Mouse (Mus musculus): Measurements from ENCODE around the gene Mfsd14a. TPM values are rescaled to one million over a fixed set of nuclear protein-coding genes. Genes with fewer than 3 reads are reported as not detected.

Mfsd14a gene
- total RNA-seq, 1 experiment: 117 TPM

DNA sequence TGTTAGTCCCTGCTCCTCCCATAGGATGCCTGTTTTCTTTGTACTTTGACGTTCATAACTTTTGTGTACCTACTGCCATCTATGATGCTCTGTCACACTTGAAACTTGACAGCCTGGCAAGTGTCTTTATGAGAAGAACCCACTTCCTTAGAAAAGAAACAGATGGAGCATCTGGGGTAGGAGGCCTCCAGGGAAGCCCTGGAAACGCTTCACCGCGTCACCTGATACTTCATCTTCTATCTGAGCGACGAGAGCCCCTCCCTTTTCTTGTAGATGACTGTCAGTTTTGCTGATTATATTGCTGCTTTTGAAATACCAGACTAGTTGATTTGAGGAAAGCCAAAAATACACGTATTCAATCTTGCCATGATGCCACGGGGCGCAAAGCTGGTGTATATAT is 57.9 kb downstream of the Mfsd14a start:
- Histone ChIP-seq H3K9me3 (ENCODE audit: control insufficient read depth, insufficient read depth, low read depth, low read length) (no peaks in the 10 kb centered on the region), H3K4me1 (ENCODE audit: control insufficient read depth in 2 of 2, insufficient read depth in 2 of 2, low read length in 2 of 2, poor library complexity in 1 of 2) (0 out of 4 replicates have a peak, but pooled peaks cover 2% of the 10 kb centered on the region in 2 experiments), H3K9ac (ENCODE audit: insufficient read depth, low read depth, low read length, poor library complexity, severe bottlenecking) (no peak overlapping the region), H3K27ac (ENCODE audit: insufficient read depth, low read depth, low read length, poor library complexity, severe bottlenecking) (no peak overlapping the region), H3K36me3 (ENCODE audit: control insufficient read depth, insufficient read depth, low read length, poor library complexity, severe bottlenecking) (peaks cover 2% of the 10 kb centered on the region), H3K4me3 (ENCODE audit: insufficient read depth in 1 of 2, low read depth in 1 of 2, low read length in 2 of 2, poor library complexity in 1 of 2, severe bottlenecking in 1 of 2) (no peak overlapping the region)
- in situ Hi-C loops (cut with MboI; ENCODE audit: low sequenced_read_pairs in 2 of 2, unreplicated experiment in 2 of 2): no loop called here
- TF ChIP-seq ZC3H11A (IDR thresholded peaks at IDR 0.05; ENCODE audit: borderline replicate concordance, low read depth, low read length) (no peak), HCFC1 (IDR thresholded peaks at IDR 0.05; ENCODE audit: borderline replicate concordance, insufficient read depth, low read length) (no peak), MAFK (IDR thresholded peaks at IDR 0.05; ENCODE audit: insufficient read depth, low read depth, low read length) (no peak), ZNF384 (IDR thresholded peaks at IDR 0.05; ENCODE audit: low read depth, low read length) (no peak), CHD2 (IDR thresholded peaks at IDR 0.05; ENCODE audit: low read depth, low read length) (no peak)
- DNase-seq (ENCODE audit: low read depth, low spot score): no peak

GRCm38 (mm10) chr3:116601781-116602180 is 60.7 kb downstream of the Mfsd14a start:
- Histone ChIP-seq H3K9me3 (ENCODE audit: control insufficient read depth, insufficient read depth, low read depth, low read length) (no peaks in the 10 kb centered on the region), H3K36me3 (ENCODE audit: control insufficient read depth, insufficient read depth, low read length, poor library complexity, severe bottlenecking) (no peaks in the 10 kb centered on the region; the same call in 1 of the 2 replicates), H3K4me3 (ENCODE audit: insufficient read depth in 1 of 2, low read depth in 1 of 2, low read length in 2 of 2, poor library complexity in 1 of 2, severe bottlenecking in 1 of 2) (no peak overlapping the region), H3K9ac (ENCODE audit: insufficient read depth, low read depth, low read length, poor library complexity, severe bottlenecking) (no peak overlapping the region), H3K27ac (ENCODE audit: insufficient read depth, low read depth, low read length, poor library complexity, severe bottlenecking) (no peak overlapping the region), H3K4me1 (ENCODE audit: control insufficient read depth in 2 of 2, insufficient read depth in 2 of 2, low read length in 2 of 2, poor library complexity in 1 of 2) (peaks cover 2 to 3% of the 10 kb centered on the region in 2 experiments; a peak in 1 of 4 replicates)
- no peak for TF ChIP-seq ZC3H11A (IDR thresholded peaks at IDR 0.05; ENCODE audit: borderline replicate concordance, low read depth, low read length)
- TF ChIP-seq MAFK (IDR thresholded peaks at IDR 0.05; ENCODE audit: insufficient read depth, low read depth, low read length): peak; percentile 94
- in situ Hi-C loops (cut with MboI; ENCODE audit: low sequenced_read_pairs in 2 of 2, unreplicated experiment in 2 of 2): no loop called here
- no peak for DNase-seq (ENCODE audit: low read depth, low spot score)

DNA sequence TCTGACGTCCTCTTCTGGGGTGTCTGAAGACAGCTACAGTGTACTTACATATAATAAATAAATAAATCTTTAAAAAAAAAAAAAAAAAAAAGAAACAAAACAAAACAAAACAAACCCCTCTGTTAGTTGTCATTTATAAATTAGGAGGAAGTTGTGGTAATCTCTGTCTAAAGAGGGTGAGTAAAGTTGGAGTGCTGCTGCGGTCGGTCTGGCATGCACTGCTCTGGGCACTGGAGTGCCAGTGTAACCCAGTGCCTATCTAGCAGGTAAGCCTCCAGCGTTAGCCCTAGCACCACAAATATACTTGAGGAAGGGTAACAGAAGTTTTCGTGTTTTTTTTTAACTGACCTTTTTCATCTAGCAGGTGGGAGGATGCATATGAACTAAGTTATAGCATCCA is 61.5 kb downstream of the Mfsd14a start:
- Histone ChIP-seq H3K9me3 (ENCODE audit: control insufficient read depth, insufficient read depth, low read depth, low read length) (no peaks in the 10 kb centered on the region), H3K36me3 (ENCODE audit: control insufficient read depth, insufficient read depth, low read length, poor library complexity, severe bottlenecking) (no peaks in the 10 kb centered on the region; the same call in 1 of the 2 replicates), H3K9ac (ENCODE audit: insufficient read depth, low read depth, low read length, poor library complexity, severe bottlenecking) (no peak overlapping the region), H3K4me1 (ENCODE audit: control insufficient read depth in 2 of 2, insufficient read depth in 2 of 2, low read length in 2 of 2, poor library complexity in 1 of 2) (peaks cover 2 to 3% of the 10 kb centered on the region in 2 experiments; a peak in 2 of 4 replicates), H3K4me3 (ENCODE audit: insufficient read depth in 1 of 2, low read depth in 1 of 2, low read length in 2 of 2, poor library complexity in 1 of 2, severe bottlenecking in 1 of 2) (no peak overlapping the region), H3K27ac (ENCODE audit: insufficient read depth, low read depth, low read length, poor library complexity, severe bottlenecking) (no peak overlapping the region)
- no peak for DNase-seq (ENCODE audit: low read depth, low spot score)
- in situ Hi-C loops (cut with MboI; ENCODE audit: low sequenced_read_pairs in 2 of 2, unreplicated experiment in 2 of 2): no loop called here
- TF ChIP-seq HCFC1 (IDR thresholded peaks at IDR 0.05; ENCODE audit: borderline replicate concordance, insufficient read depth, low read length) (no peak), MAFK (IDR thresholded peaks at IDR 0.05; ENCODE audit: insufficient read depth, low read depth, low read length) (no peak), ZNF384 (IDR thresholded peaks at IDR 0.05; ENCODE audit: low read depth, low read length) (no peak), CHD2 (IDR thresholded peaks at IDR 0.05; ENCODE audit: low read depth, low read length) (no peak), ZC3H11A (IDR thresholded peaks at IDR 0.05; ENCODE audit: borderline replicate concordance, low read depth, low read length) (no peak)

- no peak overlapping the region for H3K4me3 ChIP-seq (ENCODE audit: insufficient read depth in 1 of 2, low read depth in 1 of 2, low read length in 2 of 2, poor library complexity in 1 of 2, severe bottlenecking in 1 of 2)
- DNase-seq (ENCODE audit: low read depth, low spot score): no peak
- no peak overlapping the region for H3K9ac ChIP-seq (ENCODE audit: insufficient read depth, low read depth, low read length, poor library complexity, severe bottlenecking)
- H3K9me3 ChIP-seq (ENCODE audit: control insufficient read depth, insufficient read depth, low read depth, low read length): no peaks in the 10 kb centered on the region
- TF ChIP-seq CHD2 (IDR thresholded peaks at IDR 0.05; ENCODE audit: low read depth, low read length): no peak
- TF ChIP-seq ZC3H11A (IDR thresholded peaks at IDR 0.05; ENCODE audit: borderline replicate concordance, low read depth, low read length): no peak
- TF ChIP-seq HCFC1 (IDR thresholded peaks at IDR 0.05; ENCODE audit: borderline replicate concordance, insufficient read depth, low read length): no peak
- no peak for TF ChIP-seq ZNF384 (IDR thresholded peaks at IDR 0.05; ENCODE audit: low read depth, low read length)
- no peak for TF ChIP-seq MAFK (IDR thresholded peaks at IDR 0.05; ENCODE audit: insufficient read depth, low read depth, low read length)
- H3K36me3 ChIP-seq (ENCODE audit: control insufficient read depth, insufficient read depth, low read length, poor library complexity, severe bottlenecking): no peaks in the 10 kb centered on the region; the same call in 1 of the 2 replicates
- peaks cover 2 to 3% of the 10 kb centered on the region in 2 experiments; a peak in 2 of 4 replicates for H3K4me1 ChIP-seq (ENCODE audit: control insufficient read depth in 2 of 2, insufficient read depth in 2 of 2, low read length in 2 of 2, poor library complexity in 1 of 2)
- no peak overlapping the region for H3K27ac ChIP-seq (ENCODE audit: insufficient read depth, low read depth, low read length, poor library complexity, severe bottlenecking)
- in situ Hi-C loops (cut with MboI; ENCODE audit: low sequenced_read_pairs in 2 of 2, unreplicated experiment in 2 of 2): no loop called here
Measured at GRCm38 (mm10) chr3:116599705-116600104, 62.8 kb downstream of the Mfsd14a start.

DNA sequence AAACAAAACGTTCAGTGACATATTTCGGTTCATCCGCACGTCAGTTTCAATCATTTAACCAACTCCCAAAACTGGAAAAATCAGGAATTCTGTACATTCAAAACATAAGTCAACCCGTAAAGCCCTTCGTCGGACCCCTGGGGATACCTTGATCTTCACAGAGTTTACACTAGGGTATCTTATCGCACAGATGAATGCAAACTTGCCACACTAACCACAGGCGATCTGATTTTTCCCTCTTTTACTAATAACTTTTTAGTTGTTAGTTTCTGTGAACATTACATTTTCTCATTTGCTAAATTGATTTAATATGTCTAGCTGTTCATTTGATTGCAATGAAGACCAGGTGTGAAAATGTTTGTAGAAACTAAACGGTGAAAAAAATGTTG is 66.9 kb downstream of the Mfsd14a start:
- Histone ChIP-seq H3K9me3 (ENCODE audit: control insufficient read depth, insufficient read depth, low read depth, low read length) (no peaks in the 10 kb centered on the region), H3K4me1 (ENCODE audit: control insufficient read depth in 2 of 2, insufficient read depth in 2 of 2, low read length in 2 of 2, poor library complexity in 1 of 2) (peaks cover 0 to 2% of the 10 kb centered on the region in 2 experiments; a peak in 2 of 4 replicates), H3K27ac (ENCODE audit: insufficient read depth, low read depth, low read length, poor library complexity, severe bottlenecking) (no peak overlapping the region), H3K36me3 (ENCODE audit: control insufficient read depth, insufficient read depth, low read length, poor library complexity, severe bottlenecking) (peaks cover 2% of the 10 kb centered on the region), H3K4me3 (ENCODE audit: insufficient read depth in 1 of 2, low read depth in 1 of 2, low read length in 2 of 2, poor library complexity in 1 of 2, severe bottlenecking in 1 of 2) (peak overlapping the region; percentile 94 to 98), H3K9ac (ENCODE audit: insufficient read depth, low read depth, low read length, poor library complexity, severe bottlenecking) (peak overlapping the region; percentile 92)
- TF ChIP-seq CHD2 (IDR thresholded peaks at IDR 0.05; ENCODE audit: low read depth, low read length) (no peak), MAFK (IDR thresholded peaks at IDR 0.05; ENCODE audit: insufficient read depth, low read depth, low read length) (no peak), ZNF384 (IDR thresholded peaks at IDR 0.05; ENCODE audit: low read depth, low read length) (no peak), HCFC1 (IDR thresholded peaks at IDR 0.05; ENCODE audit: borderline replicate concordance, insufficient read depth, low read length) (no peak), ZC3H11A (IDR thresholded peaks at IDR 0.05; ENCODE audit: borderline replicate concordance, low read depth, low read length) (no peak)
- in situ Hi-C loops (cut with MboI; ENCODE audit: low sequenced_read_pairs in 2 of 2, unreplicated experiment in 2 of 2): no loop called here
- DNase-seq (ENCODE audit: low read depth, low spot score): no peak
